Mouse (Mus musculus): ENCODE results near the gene Tmed2. TPM values are rescaled to one million over a fixed set of nuclear protein-coding genes. Genes with fewer than 3 reads are reported as not detected.
A peak's percentile ranks its signal among the peaks of the same experiment; 100 is the strongest.
"Not testable (repeated sequence)": the region's sequence is repeated elsewhere in the genome, so short reads cannot be mapped to it uniquely, and the experiment has no call there.

Gene Tmed2
- polyA plus RNA-seq, 1 experiment from 2014 or later, result 367 TPM

DNA sequence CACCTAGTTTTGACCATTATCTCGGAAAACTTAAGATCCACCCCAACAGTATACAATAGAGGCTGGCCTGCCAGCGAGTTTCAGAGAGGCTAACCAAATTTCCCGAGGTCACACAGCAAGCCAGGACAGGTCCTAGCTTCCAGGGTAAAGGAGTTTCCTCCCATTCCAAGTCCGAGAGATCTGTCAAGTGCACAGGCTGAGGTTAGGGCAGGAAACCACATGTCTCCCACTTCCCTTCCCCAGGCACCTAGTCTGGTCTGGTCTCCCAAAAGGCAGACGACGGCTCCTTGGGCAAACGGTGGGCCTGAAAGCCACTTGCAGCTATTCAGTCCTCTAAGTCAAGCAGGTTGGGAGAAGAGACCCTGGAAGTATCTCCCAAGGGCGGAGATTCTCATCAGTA, 10.8 kb upstream of the Tmed2 start:
- peak overlapping the region; percentile 80 for H3K9ac ChIP-seq
- H3K27ac ChIP-seq, result no peak overlapping the region

DNA sequence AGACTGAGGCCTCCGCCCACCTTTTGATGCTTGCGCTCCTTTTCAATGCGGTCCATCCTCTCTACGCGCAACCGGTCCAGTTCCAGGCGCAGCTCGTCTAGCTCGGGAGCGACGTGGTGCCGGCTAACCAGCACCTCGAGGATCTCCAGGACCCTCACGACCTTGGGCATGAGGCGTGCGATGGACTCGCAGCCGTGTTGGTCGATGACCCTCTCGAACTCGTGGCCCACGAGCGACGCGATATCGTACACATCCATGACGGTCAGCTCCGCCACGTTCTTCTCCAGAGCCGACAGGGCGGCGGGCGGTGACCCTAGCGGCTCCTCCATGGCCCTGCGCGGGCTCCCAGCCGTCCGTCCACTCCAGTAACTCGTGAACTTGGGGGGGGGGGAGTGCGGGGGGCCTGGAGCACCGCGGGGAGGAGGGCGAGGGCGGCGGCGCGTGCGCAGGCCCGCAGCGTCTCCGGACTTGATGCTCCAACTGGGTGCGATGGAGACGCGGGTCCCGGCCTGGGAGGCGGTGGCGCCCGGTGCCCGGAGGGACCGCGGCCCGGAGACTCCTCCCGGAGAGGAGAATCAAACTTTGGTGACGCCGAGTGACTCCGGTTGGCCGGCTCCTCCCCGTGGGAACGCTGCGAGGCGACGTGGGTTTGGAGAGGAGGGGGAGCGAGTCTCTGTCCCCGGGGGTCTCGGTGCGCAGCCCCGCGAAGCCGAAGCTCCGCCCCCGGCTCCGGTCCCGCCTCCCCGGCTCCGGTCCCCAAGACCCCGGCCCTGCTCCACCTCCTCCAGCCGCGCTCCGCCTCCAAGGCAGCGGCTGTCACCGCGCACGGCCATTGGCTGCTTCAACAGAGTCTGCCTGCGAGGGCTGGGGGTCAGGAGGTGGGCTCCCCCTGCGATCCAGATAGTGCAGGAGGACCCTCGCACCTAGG, 9.6 kb upstream of the Tmed2 start, which contains the start of gene Rilpl1:
Gene Rilpl1, minus strand, starts transcription at position 737 of the 928 bp plus-strand sequence.
- ATAC-seq (ENCODE audit: low FRiP score), result peak; percentile 93
- peak within 1 kb of the TSS; percentile 71 for H3K4me3 ChIP-seq
- H3K36me3 ChIP-seq, result no peaks in the 10 kb centered on the region
- H3K4me2 ChIP-seq, result peak within 1 kb of the TSS; percentile 77
- H3K9me3 ChIP-seq, result no peaks in the 10 kb centered on the region
- WGBS, result under 1% methylated on average over 94 of the region's 96 CpGs
- peak within 1 kb of the TSS; percentile 80 for H3K9ac ChIP-seq
- no peaks in the 10 kb centered on the region; the same call in 1 of the 2 replicates for H3K27me3 ChIP-seq
- peak within 1 kb of the TSS; percentile 78 for H3K27ac ChIP-seq
- peaks cover 41% of the 10 kb centered on the region for H3K4me1 ChIP-seq (replicated peaks)

More for the DNA sequence above, 10.8 kb upstream of the Tmed2 start:
- no peak for ATAC-seq (ENCODE audit: low FRiP score)
- H3K4me1 ChIP-seq (replicated peaks), result peaks cover 41% of the 10 kb centered on the region
- H3K9me3 ChIP-seq, result no peaks in the 10 kb centered on the region
- no peaks in the 10 kb centered on the region for H3K27me3 ChIP-seq
- WGBS, result 76% methylated on average over 8 of the region's 8 CpGs
- H3K4me3 ChIP-seq, result peak overlapping the region; percentile 71
- H3K4me2 ChIP-seq, result peak overlapping the region; percentile 77
- no peaks in the 10 kb centered on the region for H3K36me3 ChIP-seq

DNA sequence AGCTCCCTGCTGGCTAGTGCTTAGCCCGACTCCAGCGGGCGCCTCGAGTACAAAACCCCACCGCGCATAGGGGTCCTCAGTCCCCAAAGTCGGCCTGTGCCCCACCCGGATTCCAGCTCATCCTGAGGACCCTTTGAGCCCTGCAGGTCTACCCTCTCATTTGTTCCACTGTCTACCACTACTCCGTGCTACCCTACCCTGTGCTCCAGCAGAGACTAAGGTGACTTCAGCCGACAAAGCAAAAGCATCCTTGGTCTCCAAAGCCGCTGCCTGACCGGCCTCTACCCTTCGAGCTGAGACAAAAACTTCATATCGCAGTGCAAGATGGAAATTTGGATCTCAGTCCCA, 8.9 kb upstream of the Tmed2 start:
- no peaks in the 10 kb centered on the region for H3K9me3 ChIP-seq
- no peaks in the 10 kb centered on the region for H3K36me3 ChIP-seq
- peak overlapping the region; percentile 78 for H3K27ac ChIP-seq
- peaks cover 42% of the 10 kb centered on the region for H3K4me1 ChIP-seq (replicated peaks)
- ATAC-seq (ENCODE audit: low FRiP score), result peak; percentile 58
- peak overlapping the region; percentile 80 for H3K9ac ChIP-seq
- peaks cover under 1% of the 10 kb centered on the region for H3K27me3 ChIP-seq
- peak overlapping the region; percentile 77 for H3K4me2 ChIP-seq
- peak overlapping the region; percentile 71 for H3K4me3 ChIP-seq
- 11% methylated on average over 14 of the region's 14 CpGs for WGBS

DNA sequence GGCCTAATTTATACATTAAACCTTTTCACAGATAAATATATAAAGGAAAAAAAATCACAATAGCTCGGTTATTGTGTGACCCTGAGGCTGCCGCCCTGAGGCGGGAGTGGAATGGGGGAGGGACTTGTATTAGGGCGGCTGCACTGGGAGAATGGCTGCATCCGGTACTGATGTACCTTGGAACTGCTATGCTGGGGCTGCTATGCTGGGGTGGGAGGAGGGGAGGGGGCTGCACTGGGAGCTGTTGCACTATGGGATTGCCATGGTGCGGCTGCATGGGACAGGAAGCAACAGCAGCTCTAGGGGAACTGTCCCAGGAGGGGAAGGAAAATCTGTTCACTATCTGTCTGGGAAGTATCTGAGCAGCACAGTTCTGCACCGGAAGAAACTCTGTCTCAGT, 8.0 kb upstream of the Tmed2 start:
- WGBS, result 38% methylated on average over 7 of the region's 7 CpGs
- no peak overlapping the region for H3K27ac ChIP-seq

DNA sequence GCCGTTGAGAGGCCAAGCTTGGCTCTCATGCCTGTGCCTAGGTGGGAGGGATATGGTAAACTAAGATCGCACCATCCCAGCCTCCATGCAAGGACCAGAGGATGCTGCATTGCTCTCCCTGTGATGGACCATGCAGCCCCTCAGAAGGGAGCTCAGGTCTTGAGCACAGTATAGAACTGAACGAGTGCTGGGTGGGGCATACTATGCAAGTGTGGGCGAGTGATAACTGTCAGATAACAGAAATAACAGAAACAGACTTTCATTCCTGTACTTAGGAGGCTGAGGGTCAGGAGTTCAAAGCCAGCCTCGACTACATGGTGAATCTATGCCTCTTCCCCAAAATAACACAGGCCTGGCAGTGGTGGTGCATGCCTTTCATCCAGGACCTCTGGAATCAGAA, 5.5 kb upstream of the Tmed2 start:
- H3K9ac ChIP-seq, result no peak overlapping the region
- peaks cover 5% of the 10 kb centered on the region for H3K27me3 ChIP-seq
- 75% methylated on average over 5 of the region's 5 CpGs for WGBS
- H3K36me3 ChIP-seq, result no peaks in the 10 kb centered on the region
- no peak for ATAC-seq (ENCODE audit: low FRiP score)
- H3K9me3 ChIP-seq, result no peaks in the 10 kb centered on the region
- no peak overlapping the region for H3K27ac ChIP-seq
- no peak overlapping the region for H3K4me2 ChIP-seq
- H3K4me3 ChIP-seq, result no peak overlapping the region
- H3K4me1 ChIP-seq (replicated peaks), result peaks cover 25% of the 10 kb centered on the region

More for the DNA sequence above, 8.0 kb upstream of the Tmed2 start:
- Histone ChIP-seq H3K9me3 (no peaks in the 10 kb centered on the region), H3K4me1 (replicated peaks) (peaks cover 46% of the 10 kb centered on the region), H3K36me3 (no peaks in the 10 kb centered on the region), H3K27me3 (peaks cover 5% of the 10 kb centered on the region), H3K9ac (no peak overlapping the region), H3K4me3 (no peak overlapping the region), H3K4me2 (no peak overlapping the region)
- ATAC-seq (ENCODE audit: low FRiP score), result no peak

DNA sequence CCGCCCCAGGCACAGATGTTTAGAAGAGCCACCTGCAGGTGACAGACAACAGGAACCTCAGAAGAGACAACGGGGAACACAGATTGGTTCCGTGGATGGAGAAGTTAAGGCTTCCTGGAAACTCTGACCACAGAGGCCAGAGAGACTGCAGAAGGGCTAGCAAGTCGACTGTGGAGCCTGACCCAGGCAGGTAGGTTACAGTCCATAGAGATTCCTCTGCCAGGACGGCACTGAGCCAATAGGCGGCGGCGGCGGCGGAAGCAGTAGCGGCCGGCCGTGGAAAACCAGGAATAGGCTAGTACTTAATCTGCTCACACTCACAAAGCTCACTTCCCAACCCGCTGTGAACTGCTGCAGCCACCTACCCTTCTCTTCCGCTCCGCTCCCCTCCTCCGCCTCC, 3.7 kb upstream of the Tmed2 start:
- peak overlapping the region; percentile 49; the same call in 1 of the 2 replicates for H3K9ac ChIP-seq
- ATAC-seq (ENCODE audit: low FRiP score), result no peak
- H3K4me2 ChIP-seq, result peak overlapping the region; percentile 38
- peaks cover 5% of the 10 kb centered on the region for H3K27me3 ChIP-seq
- no peaks in the 10 kb centered on the region for H3K36me3 ChIP-seq
- H3K27ac ChIP-seq, result no peak overlapping the region
- H3K4me3 ChIP-seq, result peak overlapping the region; percentile 9; the same call in 1 of the 2 replicates
- peaks cover 18% of the 10 kb centered on the region for H3K4me1 ChIP-seq (replicated peaks)
- WGBS, result 7% methylated on average over 17 of the region's 17 CpGs
- H3K9me3 ChIP-seq, result no peaks in the 10 kb centered on the region

DNA sequence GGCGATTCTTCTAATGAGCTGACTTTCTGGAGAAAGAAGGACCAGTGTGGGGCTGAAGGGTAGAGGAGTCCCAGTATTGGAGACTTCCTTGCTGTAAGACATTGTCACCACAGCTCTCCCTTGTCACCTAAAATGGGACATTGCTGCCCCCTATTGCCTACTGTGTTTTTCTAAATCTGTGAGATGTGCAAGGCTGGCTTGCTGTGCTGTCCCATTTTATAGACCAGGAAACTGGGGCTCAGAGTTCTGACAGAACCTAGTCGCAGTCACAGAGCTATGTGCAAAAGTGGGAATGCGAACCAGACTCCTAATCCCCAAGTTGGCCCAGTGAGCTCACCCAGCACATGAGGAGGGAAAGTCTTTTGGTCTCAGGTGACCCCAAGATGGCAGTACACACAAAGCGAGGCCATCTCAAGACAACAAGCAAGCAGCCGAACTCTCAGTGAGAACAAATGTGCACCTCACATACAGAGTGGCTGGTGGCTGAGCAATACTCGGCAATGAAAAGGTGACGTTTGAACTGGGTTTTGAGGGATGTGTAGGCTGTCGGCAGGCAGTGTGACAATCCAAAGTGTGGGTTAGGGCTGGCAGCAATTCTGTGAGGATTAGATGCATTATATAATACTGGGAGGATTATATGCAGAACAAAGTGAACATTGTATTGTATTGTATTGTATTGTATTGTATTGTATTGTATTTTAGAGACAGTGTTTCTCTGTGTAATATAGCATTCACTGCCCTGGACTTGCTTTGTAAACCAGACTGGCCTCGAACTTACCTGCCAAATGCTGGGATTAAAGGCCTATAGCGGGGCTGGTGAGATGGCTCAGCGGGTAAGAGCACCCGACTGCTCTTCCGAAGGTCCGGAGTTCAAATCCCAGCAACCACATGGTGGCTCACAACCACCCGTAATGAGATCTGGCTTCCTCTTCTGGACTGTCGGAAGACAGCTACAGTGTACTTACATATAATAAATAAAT, 1.4 kb upstream of the Tmed2 start:
- H3K4me3 ChIP-seq, result no peak overlapping the region
- no peak overlapping the region for H3K27ac ChIP-seq
- H3K27me3 ChIP-seq, result peaks cover 5% of the 10 kb centered on the region
- H3K4me1 ChIP-seq (replicated peaks), result peaks cover 23% of the 10 kb centered on the region
- ATAC-seq (ENCODE audit: low FRiP score), result no peak
- no peak overlapping the region for H3K4me2 ChIP-seq
- peaks cover 9% of the 10 kb centered on the region for H3K36me3 ChIP-seq
- WGBS, result 78% methylated on average over 15 of the region's 16 CpGs
- H3K9me3 ChIP-seq, result no peaks in the 10 kb centered on the region
- no peak overlapping the region for H3K9ac ChIP-seq

DNA sequence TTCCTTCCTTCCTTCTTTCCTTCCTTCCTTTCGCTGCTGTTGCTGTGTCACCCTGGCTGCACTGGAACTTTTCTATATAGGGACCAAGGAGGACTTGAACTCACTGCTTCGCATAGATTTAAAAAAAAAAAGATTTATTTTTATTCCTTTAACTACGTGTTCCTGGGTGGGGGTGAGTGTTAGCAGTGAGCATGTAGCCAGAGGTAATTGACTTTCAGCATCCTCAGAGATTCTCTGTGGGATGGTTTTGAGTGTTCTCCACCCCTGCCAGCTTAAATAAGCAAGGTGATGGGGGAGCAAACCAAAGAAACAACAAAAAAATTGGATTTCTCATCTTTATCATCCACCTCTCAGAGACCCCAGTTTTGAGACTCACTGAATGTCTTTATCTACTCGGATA, 590 bp upstream of the Tmed2 start:
- Histone ChIP-seq H3K4me2 (0 out of 2 replicates have a peak overlapping the region, but pooled peaks have one; percentile 29), H3K36me3 (peaks cover 17% of the 10 kb centered on the region), H3K9me3 (no peaks in the 10 kb centered on the region), H3K9ac (no peak overlapping the region), H3K4me1 (replicated peaks) (peaks cover 23% of the 10 kb centered on the region), H3K4me3 (peak overlapping the region; percentile 93), H3K27me3 (peaks cover 5% of the 10 kb centered on the region), H3K27ac (no peak overlapping the region)
- no peak for ATAC-seq (ENCODE audit: low FRiP score)
- WGBS, result 73% methylated on average over 4 of the region's 4 CpGs

DNA sequence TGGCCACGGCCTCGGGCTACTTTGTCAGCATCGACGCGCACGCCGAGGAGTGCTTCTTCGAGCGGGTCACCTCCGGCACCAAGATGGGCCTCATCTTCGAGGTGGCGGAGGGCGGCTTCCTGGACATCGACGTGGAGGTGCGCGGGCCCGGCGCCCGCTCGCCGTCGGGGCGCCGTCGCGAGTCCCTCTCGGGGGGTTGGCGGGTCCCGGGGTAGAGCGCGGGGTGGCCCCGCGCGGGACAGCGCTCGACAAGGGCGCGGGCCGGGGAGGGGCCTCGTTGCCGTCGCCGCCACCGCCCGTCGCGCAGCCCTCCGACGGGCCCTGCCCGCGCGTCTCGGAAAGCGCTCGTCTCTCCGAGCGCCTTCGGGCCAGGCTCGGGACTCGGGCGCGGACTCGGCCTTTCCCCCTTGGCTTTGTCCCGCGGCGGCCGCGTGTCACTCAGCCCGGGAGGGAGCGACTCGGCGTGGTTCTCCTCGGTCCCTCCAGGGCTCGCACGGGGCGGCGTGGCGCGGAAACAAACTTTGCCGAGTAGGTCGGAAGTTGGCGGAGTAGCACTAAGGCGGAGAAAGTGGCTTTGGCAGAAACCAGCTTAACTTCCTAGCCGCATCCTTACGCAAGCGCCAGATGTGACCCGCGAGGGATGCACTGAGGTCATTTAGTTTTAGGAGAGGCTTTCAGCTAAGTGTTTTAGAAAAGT, 558 bp downstream of the Tmed2 start:
- peak overlapping the region; percentile 94 for H3K4me2 ChIP-seq
- under 1% methylated on average over 86 of the region's 89 CpGs for WGBS
- ATAC-seq (ENCODE audit: low FRiP score), result peak; percentile 82
- H3K27ac ChIP-seq, result peak overlapping the region; percentile 87
- peak overlapping the region; percentile 89 for H3K9ac ChIP-seq
- peaks cover 23% of the 10 kb centered on the region for H3K4me1 ChIP-seq (replicated peaks)
- H3K36me3 ChIP-seq, result peaks cover 29% of the 10 kb centered on the region
- H3K9me3 ChIP-seq, result no peaks in the 10 kb centered on the region
- H3K4me3 ChIP-seq, result peak overlapping the region; percentile 93
- peaks cover 5% of the 10 kb centered on the region for H3K27me3 ChIP-seq

DNA sequence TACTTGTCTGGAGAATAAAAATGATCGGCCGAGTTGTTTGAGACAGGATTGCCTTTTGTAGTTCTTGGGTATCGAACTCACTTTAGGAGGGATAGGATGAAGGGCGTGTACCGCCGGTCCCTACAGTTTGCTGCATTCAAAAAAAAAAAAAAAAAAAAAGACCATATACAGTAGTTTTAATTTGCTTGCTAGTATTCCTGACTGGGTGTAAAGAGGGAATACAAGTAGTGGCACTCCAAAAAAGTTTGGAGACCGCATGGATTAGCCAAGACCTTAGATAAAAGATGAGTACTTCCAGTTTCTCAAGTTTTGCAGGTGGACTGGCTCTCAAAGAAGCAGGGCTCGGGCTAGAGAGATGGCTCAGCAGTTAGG, 1.1 kb downstream of the Tmed2 start:
- WGBS, result 16% methylated on average over 8 of the region's 8 CpGs
- Histone ChIP-seq H3K9ac (peak overlapping the region; percentile 89), H3K4me2 (peak overlapping the region; percentile 94), H3K36me3 (peaks cover 34% of the 10 kb centered on the region), H3K4me3 (peak overlapping the region; percentile 93), H3K27me3 (peaks cover 4% of the 10 kb centered on the region), H3K4me1 (replicated peaks) (peaks cover 22% of the 10 kb centered on the region), H3K9me3 (no peaks in the 10 kb centered on the region), H3K27ac (peak overlapping the region; percentile 87; the same call in 1 of the 2 replicates)
- ATAC-seq (ENCODE audit: low FRiP score), result no peak

DNA sequence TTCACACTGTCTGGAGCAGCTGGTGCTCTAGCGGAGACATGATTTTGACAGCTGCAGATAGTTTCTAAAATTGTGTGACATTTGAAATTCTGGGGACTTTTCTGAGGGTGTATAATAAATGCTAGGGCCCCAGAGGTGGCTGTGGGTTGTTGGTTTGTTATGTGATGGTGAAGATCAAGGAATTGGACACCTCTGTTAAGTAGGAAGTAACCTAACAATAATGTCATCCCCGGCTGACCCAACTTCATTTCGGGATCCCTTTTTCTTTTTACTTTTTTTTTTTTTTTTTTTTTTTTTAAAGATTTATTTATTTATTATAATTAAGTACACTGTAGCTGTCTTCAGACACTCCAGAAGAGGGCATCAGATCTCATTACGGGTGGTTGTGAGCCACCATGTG, 10.2 kb downstream of the Tmed2 start:
- peaks cover 48% of the 10 kb centered on the region for H3K36me3 ChIP-seq
- H3K9ac ChIP-seq; H3K27ac ChIP-seq; H3K4me2 ChIP-seq; ATAC-seq (ENCODE audit: low FRiP score); H3K9me3 ChIP-seq; H3K27me3 ChIP-seq; H3K4me3 ChIP-seq: not testable (repeated sequence)
- peaks cover 18% of the 10 kb centered on the region for H3K4me1 ChIP-seq (replicated peaks)
- WGBS, result 84% methylated on average over 4 of the region's 4 CpGs
